Mouse (Mus musculus) stomach, adult 2 months (tissue): ENCODE results near the gene Msrb2. TPM values are rescaled to one million over a fixed set of nuclear protein-coding genes. Genes with fewer than 3 reads are reported as not detected.

Experiments used
- polyA plus RNA-seq: library from polyadenylated mRNA; depleted of rRNA; stranded (reverse); fragments of >200 nt; gene quantifications from 2 replicates; pipeline ENCODE4 v1.2.3, GENCODE M21; 2012; rRNA removed

The Msrb2 gene
- 2.4 TPM in 2 replicates for polyA plus RNA-seq

GRCm38 (mm10) chr2:19371390-19372158, at the start of gene Msrb2:
Gene Msrb2 (plus strand): TSS chr2:19371440.

Other genes starting within 250 kb of the Msrb2 start
- not detected in 2 replicates for gene Armc3, start 172.1 kb upstream of the Msrb2 start, polyA plus RNA-seq
- 3.1 and 5.7 TPM in 2 replicates for gene Ptf1a, start 74.2 kb downstream of the Msrb2 start, polyA plus RNA-seq
- not detected in 2 replicates for gene 4921504E06Rik, start 182.5 kb downstream of the Msrb2 start, polyA plus RNA-seq